Mouse (Mus musculus) forebrain, embryonic 12.5 days (tissue): Measurements from ENCODE around the gene Soga3. TPM values are rescaled to one million over a fixed set of nuclear protein-coding genes. Genes with fewer than 3 reads are reported as not detected.

Experiments used
- ATAC-seq: fragments of 200-750 bp; cut with Nextera tagmentation; 2 replicates; pipeline ENCODE4 v1.8.0; 2017; ENCODE audit warnings: moderate TSS enrichment; ENCODE audit not compliant: low FRiP score
- H3K27ac ChIP-seq: fragments of 300-500 bp; sonication (generic); 2 replicates; pipeline ENCODE4 v1.5.1; 2016; ENCODE audit warnings: mild to moderate bottlenecking
- H3K27me3 ChIP-seq: fragments of 300-500 bp; sonication (generic); 2 replicates; pipeline ENCODE4 v1.6.1; 2016; ENCODE audit warnings: mild to moderate bottlenecking
- H3K36me3 ChIP-seq: fragments of 300-500 bp; sonication (generic); replicated peaks from 2 replicates; pipeline ENCODE4 v1.6.1; 2016; ENCODE audit warnings: mild to moderate bottlenecking
- H3K4me1 ChIP-seq: fragments of 300-500 bp; sonication (generic); 2 replicates; pipeline ENCODE4 v1.6.1; 2016
- H3K4me2 ChIP-seq: fragments of 300-500 bp; sonication (generic); 2 replicates; pipeline ENCODE4 v1.6.1; 2016; ENCODE audit warnings: mild to moderate bottlenecking, moderate library complexity
- H3K4me3 ChIP-seq: fragments of 300-500 bp; sonication (generic); replicated peaks from 2 replicates; pipeline ENCODE4 v1.5.1; 2016; ENCODE audit warnings: mild to moderate bottlenecking
- H3K9ac ChIP-seq: fragments of 300-500 bp; sonication (generic); 2 replicates; pipeline ENCODE4 v1.6.1; 2016; ENCODE audit warnings: mild to moderate bottlenecking
- H3K9me3 ChIP-seq: fragments of 300-500 bp; sonication (generic); 2 replicates; pipeline ENCODE4 v1.6.1; 2016
- WGBS: fragments of 180-500 bp; shearing (Covaris S2); methylation state at CpG from one replicate; pipeline ENCODE4 v1.1.7; 2016; 5-methylcytosine and 5-hydroxymethylcytosine counted together
- polyA plus RNA-seq: library from polyadenylated mRNA; unstranded; fragments of >200 nt; fragmentation: Nextera tagmentation; extraction: Ambion mirVana; gene quantifications from 2 replicates; pipeline ENCODE4 v1.2.1, GENCODE M21; 2016

Soga3 gene
- polyA plus RNA-seq, 1 experiment from 2014 or later = 67.4 TPM

DNA sequence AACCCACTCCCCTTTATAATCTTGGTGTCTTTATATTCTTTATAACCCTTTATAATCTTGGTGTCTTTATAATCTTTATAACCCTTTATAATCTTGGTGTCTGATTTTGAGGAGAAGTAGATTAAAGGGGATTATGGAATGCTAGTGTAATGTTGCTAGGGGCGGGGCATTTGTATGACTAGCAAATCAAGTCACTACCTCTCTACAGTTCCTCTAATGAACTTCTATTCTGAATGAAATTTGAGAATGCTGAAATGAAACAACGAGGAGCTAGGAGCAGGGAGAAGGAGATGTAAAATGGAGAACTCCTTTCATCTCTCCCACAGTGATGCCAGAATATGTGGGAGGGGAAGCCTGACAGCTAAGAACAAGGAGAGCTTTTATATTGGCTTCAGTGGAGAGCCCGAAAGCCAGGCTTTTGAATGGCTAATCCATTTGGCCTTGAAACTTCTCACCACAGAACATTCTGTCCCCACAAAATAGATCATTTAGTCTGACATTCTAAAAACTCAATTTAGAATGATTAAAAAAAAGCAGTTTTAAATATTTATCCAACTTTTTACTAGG, 70.0 kb downstream of the Soga3 start:
- Histone ChIP-seq H3K4me1 (peaks cover 32% of the 10 kb centered on the region), H3K27ac (no peak overlapping the region; the same call in 1 of the 2 replicates), H3K36me3 (no peaks in the 10 kb centered on the region; the same call in 1 of the 2 replicates), H3K4me3 (no peak overlapping the region), H3K9ac (no peak overlapping the region), H3K27me3 (no peaks in the 10 kb centered on the region), H3K4me2 (no peak overlapping the region), H3K9me3 (no peaks in the 10 kb centered on the region)
- ATAC-seq = peak; percentile 27; the same call in 1 of the 2 replicates
- WGBS = 19% methylated on average over 3 of the region's 3 CpGs

DNA sequence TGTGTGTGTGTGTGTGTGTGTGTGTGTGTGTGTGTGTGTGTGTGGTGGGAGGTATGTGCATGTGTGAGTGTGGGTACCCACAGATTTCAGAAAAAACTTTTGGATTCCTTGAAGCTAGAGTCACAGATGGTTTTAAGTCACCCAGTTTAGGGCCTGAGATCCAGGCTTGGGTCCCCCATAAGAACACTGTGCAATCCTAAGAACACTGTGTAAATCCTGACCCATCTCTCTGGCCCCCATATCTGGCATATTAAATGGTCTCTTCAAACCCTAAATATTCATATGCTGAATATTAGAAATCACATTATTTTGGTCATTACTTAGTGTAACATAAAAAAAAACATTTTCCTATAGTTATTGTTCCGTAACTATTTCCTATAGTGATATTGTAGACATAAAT, 73.3 kb downstream of the Soga3 start:
- Histone ChIP-seq H3K4me3 (no peak overlapping the region), H3K4me2 (no peak overlapping the region), H3K36me3 (peaks cover 3% of the 10 kb centered on the region), H3K27ac (no peak overlapping the region), H3K27me3 (no peaks in the 10 kb centered on the region), H3K4me1 (peaks cover 18% of the 10 kb centered on the region; the same call in 1 of the 2 replicates), H3K9ac (no peak overlapping the region), H3K9me3 (no peaks in the 10 kb centered on the region)
- ATAC-seq = no peak
- WGBS = 98% methylated on average over 1 of the region's 1 CpGs

GRCm38 (mm10) chr10:29217451-29217850, 73.8 kb downstream of the Soga3 start:
- no peaks in the 10 kb centered on the region for H3K27me3 ChIP-seq
- H3K36me3 ChIP-seq = peaks cover 7% of the 10 kb centered on the region
- ATAC-seq = peak; percentile 43; the same call in 1 of the 2 replicates
- H3K27ac ChIP-seq = no peak overlapping the region
- H3K4me3 ChIP-seq = no peak overlapping the region
- H3K9me3 ChIP-seq = no peaks in the 10 kb centered on the region
- no peak overlapping the region for H3K4me2 ChIP-seq
- H3K9ac ChIP-seq = no peak overlapping the region
- peaks cover 18% of the 10 kb centered on the region; the same call in 1 of the 2 replicates for H3K4me1 ChIP-seq
- WGBS = 53% methylated on average over 2 of the region's 2 CpGs

GRCm38 (mm10) chr10:29225329-29225728, 81.7 kb downstream of the Soga3 start:
- Histone ChIP-seq H3K27ac (no peak overlapping the region), H3K9ac (no peak overlapping the region), H3K27me3 (no peaks in the 10 kb centered on the region), H3K4me2 (no peak overlapping the region), H3K4me1 (no peaks in the 10 kb centered on the region), H3K36me3 (peaks cover 32% of the 10 kb centered on the region), H3K9me3 (no peaks in the 10 kb centered on the region), H3K4me3 (no peak overlapping the region)
- ATAC-seq = no peak
- 85% methylated on average over 4 of the region's 4 CpGs for WGBS

GRCm38 (mm10) chr10:29231208-29231607, 87.6 kb downstream of the Soga3 start:
- ATAC-seq = no peak
- Histone ChIP-seq H3K27me3 (no peaks in the 10 kb centered on the region), H3K9ac (no peak overlapping the region), H3K27ac (no peak overlapping the region), H3K36me3 (peaks cover 16% of the 10 kb centered on the region), H3K4me3 (no peak overlapping the region), H3K4me2 (no peak overlapping the region), H3K4me1 (no peaks in the 10 kb centered on the region), H3K9me3 (no peaks in the 10 kb centered on the region)
- WGBS = 96% methylated on average over 2 of the region's 2 CpGs

Other genes starting within 250 kb of the Soga3 start
- not detected in 2 replicates for gene 2310057J18Rik, start 157.5 kb upstream of the Soga3 start, polyA plus RNA-seq
- 7.6 and 8.5 TPM in 2 replicates for gene Gm49353, start 55.1 kb downstream of the Soga3 start, polyA plus RNA-seq
- 14.8 and 15.4 TPM in 2 replicates for gene 9330159F19Rik, start 67.8 kb downstream of the Soga3 start, polyA plus RNA-seq
- 22.9 and 28.3 TPM in 2 replicates for gene Echdc1, start 169.3 kb downstream of the Soga3 start, polyA plus RNA-seq
- gene Rnf146, start 218.6 kb downstream of the Soga3 start, polyA plus RNA-seq = 63.0 and 70.3 TPM in 2 replicates